Mouse (Mus musculus) testis, adult 2 months (tissue): ENCODE results near the gene Aco2. TPM values are rescaled to one million over a fixed set of nuclear protein-coding genes. Genes with fewer than 3 reads are reported as not detected.
A peak's percentile ranks its signal among the peaks of the same experiment; 100 is the strongest.

Experiments used
- H3K27ac ChIP-seq: fragments of 200-500 bp; 2 replicates; pipeline ENCODE4 v1.5.1; 2012; ENCODE audit warnings: low read depth, low read length; ENCODE audit not compliant: control insufficient read depth, insufficient read depth
- H3K27me3 ChIP-seq: fragments of 200-500 bp; 2 replicates; pipeline ENCODE4 v1.6.1; 2012; ENCODE audit warnings: mild to moderate bottlenecking, low read length, moderate library complexity; ENCODE audit not compliant: control insufficient read depth, insufficient read depth
- H3K36me3 ChIP-seq: fragments of 200-500 bp; 2 replicates; pipeline ENCODE4 v1.6.1; 2012; ENCODE audit warnings: mild to moderate bottlenecking, low read length; ENCODE audit not compliant: control insufficient read depth, insufficient read depth
- H3K4me1 ChIP-seq: fragments of 200-500 bp; 2 replicates; pipeline ENCODE4 v1.6.1; 2012; ENCODE audit warnings: low read length; ENCODE audit not compliant: control insufficient read depth, insufficient read depth
- H3K4me3 ChIP-seq: fragments of 200-500 bp; 2 replicates; pipeline ENCODE4 v1.5.1; 2012; ENCODE audit warnings: low read depth, mild to moderate bottlenecking, low read length, moderate library complexity, mixed read lengths; ENCODE audit not compliant: control insufficient read depth
- CTCF ChIP-seq: fragments of 200-500 bp; IDR thresholded peaks from 2 replicates; pipeline ENCODE4 v1.5.1; 2012; ENCODE audit warnings: low read depth, mild to moderate bottlenecking, inconsistent platforms, low read length, moderate library complexity; ENCODE audit not compliant: control insufficient read depth, insufficient read depth, insufficient replicate concordance
- POLR2A ChIP-seq: fragments of 200-500 bp; IDR thresholded peaks from 2 replicates; pipeline ENCODE4 v1.6.1; 2012; ENCODE audit warnings: low read depth, mild to moderate bottlenecking, inconsistent platforms, low read length, moderate library complexity; ENCODE audit not compliant: control insufficient read depth
- polyA plus RNA-seq: library from polyadenylated mRNA; depleted of rRNA; stranded (reverse); fragments of >200 nt; gene quantifications from 2 replicates; pipeline ENCODE4 v1.2.3, GENCODE M21; 2012

The Aco2 gene
- polyA plus RNA-seq, 1 experiment, result 112 TPM

DNA sequence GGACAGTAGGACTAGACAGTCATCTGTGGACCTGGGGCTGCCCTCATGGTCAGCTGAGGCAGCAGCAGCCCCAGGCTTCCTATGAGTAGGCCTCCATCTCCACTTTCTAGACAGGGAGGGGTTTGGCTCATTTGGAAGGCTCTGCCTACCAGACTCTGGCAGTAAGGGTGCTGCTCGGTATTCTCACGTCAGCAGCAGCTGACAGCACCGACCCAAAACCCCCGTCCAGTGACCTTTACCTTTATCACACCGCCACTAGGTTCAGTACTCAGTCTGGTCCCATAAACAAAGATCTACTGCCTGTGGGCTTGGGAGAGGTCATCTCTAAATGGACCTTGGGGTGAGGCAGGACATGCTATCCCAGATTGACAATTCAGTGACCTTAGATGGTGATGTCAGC is 43.6 kb downstream of the Aco2 start:
- Histone ChIP-seq H3K4me1 (peaks cover 2% of the 10 kb centered on the region; the same call in 1 of the 2 replicates), H3K27me3 (no peaks in the 10 kb centered on the region), H3K36me3 (peaks cover 6% of the 10 kb centered on the region; the same call in 1 of the 2 replicates), H3K27ac (no peak overlapping the region), H3K4me3 (no peak overlapping the region)
- no peak for TF ChIP-seq POLR2A
- no peak for TF ChIP-seq CTCF

DNA sequence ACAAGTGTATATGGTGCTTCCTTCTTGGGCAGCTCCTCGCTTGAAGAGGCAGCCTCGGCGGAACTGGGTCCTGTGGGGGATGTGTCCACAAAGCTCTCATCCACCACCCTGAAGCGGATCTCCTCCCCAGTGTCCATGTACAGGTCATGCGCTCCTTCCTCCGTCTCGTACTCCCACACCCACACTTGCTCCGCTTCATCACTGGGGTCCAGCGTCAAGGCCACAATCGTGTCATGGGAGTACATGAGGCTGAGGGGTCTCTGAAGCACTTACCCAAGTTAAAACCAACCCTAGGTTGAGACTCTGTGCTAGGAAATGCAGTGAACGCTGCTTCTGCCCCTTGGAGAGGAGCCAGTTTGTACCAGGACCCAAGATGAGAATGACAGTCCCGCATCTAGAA is 45.1 kb downstream of the Aco2 start:
- H3K4me1 ChIP-seq, result peaks cover 3% of the 10 kb centered on the region; the same call in 1 of the 2 replicates
- no peak for TF ChIP-seq CTCF
- TF ChIP-seq POLR2A, result no peak
- no peak overlapping the region for H3K4me3 ChIP-seq
- no peaks in the 10 kb centered on the region for H3K27me3 ChIP-seq
- peaks cover 2% of the 10 kb centered on the region for H3K36me3 ChIP-seq
- no peak overlapping the region for H3K27ac ChIP-seq

GRCm38 (mm10) chr15:81917621-81918463 is 45.7 kb downstream of the Aco2 start:
- peaks cover 3% of the 10 kb centered on the region; the same call in 1 of the 2 replicates for H3K4me1 ChIP-seq
- H3K27me3 ChIP-seq, result no peaks in the 10 kb centered on the region
- TF ChIP-seq POLR2A (no peak), CTCF (peak; percentile 80; the same call in 1 of the 2 replicates)
- H3K27ac ChIP-seq, result no peak overlapping the region
- H3K4me3 ChIP-seq, result no peak overlapping the region
- peaks cover 2% of the 10 kb centered on the region for H3K36me3 ChIP-seq

GRCm38 (mm10) chr15:81919062-81919461 is 47.0 kb downstream of the Aco2 start:
- H3K27ac ChIP-seq, result no peak overlapping the region
- H3K4me3 ChIP-seq, result no peak overlapping the region
- H3K27me3 ChIP-seq, result no peaks in the 10 kb centered on the region
- peaks cover 3% of the 10 kb centered on the region; the same call in 1 of the 2 replicates for H3K4me1 ChIP-seq
- TF ChIP-seq CTCF, result no peak
- no peak for TF ChIP-seq POLR2A
- H3K36me3 ChIP-seq, result peaks cover 2% of the 10 kb centered on the region

GRCm38 (mm10) chr15:81920546-81921217 is 48.6 kb downstream of the Aco2 start:
- H3K4me1 ChIP-seq, result peaks cover 12% of the 10 kb centered on the region
- no peak overlapping the region for H3K4me3 ChIP-seq
- no peak overlapping the region; the same call in 1 of the 2 replicates for H3K27ac ChIP-seq
- no peaks in the 10 kb centered on the region for H3K27me3 ChIP-seq
- TF ChIP-seq CTCF, result no peak
- H3K36me3 ChIP-seq, result no peaks in the 10 kb centered on the region; the same call in 1 of the 2 replicates

DNA sequence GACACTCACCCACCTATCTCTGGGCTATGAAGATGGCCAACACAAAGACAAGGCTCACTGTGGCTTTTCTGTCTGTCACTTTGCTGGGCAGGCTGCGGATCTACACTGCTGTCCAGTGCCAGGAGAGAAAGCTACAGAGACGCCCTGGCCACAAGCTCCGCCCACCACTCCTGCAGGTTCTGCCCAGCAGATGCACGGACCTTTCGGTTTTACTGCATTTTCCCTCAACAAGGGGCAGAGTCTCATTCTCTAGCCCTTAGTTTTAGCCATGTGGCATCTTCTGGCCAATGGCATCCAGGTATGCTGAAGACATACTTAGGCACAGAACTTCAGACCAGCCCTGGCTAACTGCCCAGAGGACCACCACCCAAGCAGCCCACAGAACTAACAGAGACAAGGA is 49.1 kb downstream of the Aco2 start:
- TF ChIP-seq CTCF (no peak), POLR2A (no peak)
- no peak overlapping the region for H3K4me3 ChIP-seq
- H3K27ac ChIP-seq, result no peak overlapping the region; the same call in 1 of the 2 replicates
- peaks cover 12% of the 10 kb centered on the region for H3K4me1 ChIP-seq
- no peaks in the 10 kb centered on the region; the same call in 1 of the 2 replicates for H3K36me3 ChIP-seq
- no peaks in the 10 kb centered on the region for H3K27me3 ChIP-seq

DNA sequence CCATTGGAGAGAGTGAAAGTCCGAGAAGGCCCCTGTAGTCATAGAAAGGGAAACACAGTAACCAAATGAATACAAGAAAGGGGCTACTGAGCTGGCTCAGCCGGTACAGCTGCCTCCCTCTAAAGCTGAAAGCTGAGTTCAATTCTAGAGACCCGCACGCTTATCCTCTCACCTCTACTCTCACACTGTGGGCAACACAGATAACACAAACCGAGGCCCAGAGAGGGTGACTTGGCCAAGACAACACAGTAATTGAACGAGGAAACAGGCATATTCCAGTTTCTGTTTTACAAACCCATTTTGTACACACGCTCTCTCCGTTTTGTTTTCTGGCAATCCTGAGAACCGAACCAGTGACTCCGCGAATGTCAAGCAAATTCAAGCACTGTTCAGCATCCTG is 52.8 kb downstream of the Aco2 start:
- Histone ChIP-seq H3K36me3 (no peaks in the 10 kb centered on the region; the same call in 1 of the 2 replicates), H3K4me1 (peaks cover 17% of the 10 kb centered on the region), H3K27me3 (no peaks in the 10 kb centered on the region), H3K4me3 (peak overlapping the region; percentile 77), H3K27ac (no peak overlapping the region)
- TF ChIP-seq CTCF (no peak), POLR2A (no peak)
